Mouse (Mus musculus) neural tube, embryonic 13.5 days (tissue): ENCODE measurements at regions not wholly inside any gene's neighbourhood (a gene's known extent, or its start where the extent isn't known, plus 50 kb on each side); places are given as distances from the start of the nearest gene placed in this dataset.
A peak's percentile ranks its signal among the peaks of the same experiment; 100 is the strongest.

ENCODE experiments used
- ATAC-seq: fragments of 200-750 bp; cut with Nextera tagmentation; 2 replicates; pipeline ENCODE4 v1.8.0; 2017; ENCODE audit warnings: low read depth, mild to moderate bottlenecking, moderate TSS enrichment, moderate library complexity
- H3K27ac ChIP-seq: fragments of 300-500 bp; sonication (generic); replicated peaks from 2 replicates; pipeline ENCODE4 v1.5.1; 2015; ENCODE audit warnings: moderate library complexity, mild to moderate bottlenecking, inconsistent platforms
- H3K27me3 ChIP-seq: fragments of 300-500 bp; sonication (generic); 2 replicates; pipeline ENCODE4 v1.6.1; 2015; ENCODE audit warnings: mild to moderate bottlenecking, inconsistent platforms
- H3K36me3 ChIP-seq: fragments of 300-500 bp; sonication (generic); 2 replicates; pipeline ENCODE4 v1.6.1; 2015; ENCODE audit warnings: mild to moderate bottlenecking, inconsistent platforms
- H3K4me1 ChIP-seq: fragments of 300-500 bp; sonication (generic); replicated peaks from 2 replicates; pipeline ENCODE4 v1.6.1; 2015; ENCODE audit warnings: inconsistent platforms
- H3K4me2 ChIP-seq: fragments of 300-500 bp; sonication (generic); 2 replicates; pipeline ENCODE4 v1.6.1; 2015; ENCODE audit warnings: inconsistent platforms, mild to moderate bottlenecking, moderate library complexity
- H3K4me3 ChIP-seq: fragments of 300-500 bp; sonication (generic); 2 replicates; pipeline ENCODE4 v1.5.1; 2015; ENCODE audit warnings: mild to moderate bottlenecking, inconsistent platforms
- H3K9ac ChIP-seq: fragments of 300-500 bp; sonication (generic); 2 replicates; pipeline ENCODE4 v1.6.1; 2015; ENCODE audit warnings: moderate library complexity, mild to moderate bottlenecking, inconsistent platforms
- H3K9me3 ChIP-seq: fragments of 300-500 bp; sonication (generic); 2 replicates; pipeline ENCODE4 v1.6.1; 2016; ENCODE audit warnings: inconsistent platforms
- WGBS: fragments of 180-500 bp; shearing (Covaris S2); methylation state at CpG from one replicate; pipeline ENCODE4 v1.1.7; 2015; 5-methylcytosine and 5-hydroxymethylcytosine counted together

- Histone ChIP-seq H3K4me1 (peaks cover 12% of the 10 kb centered on the region), H3K9ac (no peak overlapping the region), H3K27me3 (no peaks in the 10 kb centered on the region), H3K4me3 (no peak overlapping the region), H3K9me3 (peaks cover 13% of the 10 kb centered on the region), H3K27ac (no peak overlapping the region), H3K4me2 (no peak overlapping the region), H3K36me3 (no peaks in the 10 kb centered on the region)
- 79% methylated on average over 1 of the region's 1 CpGs for WGBS
- no peak for ATAC-seq
Observed at GRCm38 (mm10) chr9:49999970-50000369, 201.2 kb upstream of the Ncam1 start.

DNA sequence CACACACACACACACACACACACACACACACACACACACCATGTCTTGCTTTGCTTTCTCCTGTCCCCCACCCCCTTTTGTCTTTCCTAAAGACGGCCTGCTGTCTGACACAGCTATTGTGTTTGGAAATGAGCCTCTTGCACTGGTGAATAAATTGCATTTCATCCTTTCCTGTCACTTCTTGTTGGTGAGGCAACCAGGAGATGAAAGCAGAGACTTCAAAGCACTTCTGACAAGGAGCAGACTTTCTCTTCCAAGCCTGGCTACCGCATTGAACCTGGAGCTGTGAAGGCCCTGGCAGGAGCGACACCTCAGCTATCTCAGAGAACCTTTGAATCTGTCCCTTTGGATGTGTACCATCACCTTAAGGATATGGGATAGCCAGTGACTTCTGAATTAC, 199.4 kb upstream of the Ncam1 start:
- 45% methylated on average over 3 of the region's 3 CpGs for WGBS
- Histone ChIP-seq H3K4me1 (peaks cover 12% of the 10 kb centered on the region), H3K4me3 (no peak overlapping the region), H3K9me3 (peaks cover 20% of the 10 kb centered on the region), H3K36me3 (no peaks in the 10 kb centered on the region), H3K4me2 (no peak overlapping the region), H3K27ac (no peak overlapping the region), H3K27me3 (no peaks in the 10 kb centered on the region), H3K9ac (no peak overlapping the region)
- no peak for ATAC-seq

GRCm38 (mm10) chr9:49989464-49990271, 190.9 kb upstream of the Ncam1 start:
- no peaks in the 10 kb centered on the region for H3K27me3 ChIP-seq
- H3K36me3 ChIP-seq, result no peaks in the 10 kb centered on the region
- H3K4me1 ChIP-seq, result peaks cover 23% of the 10 kb centered on the region
- ATAC-seq, result peak; percentile 96
- peak overlapping the region; percentile 73; the same call in 1 of the 2 replicates for H3K27ac ChIP-seq
- peaks cover 4% of the 10 kb centered on the region; the same call in 1 of the 2 replicates for H3K9me3 ChIP-seq
- H3K9ac ChIP-seq, result no peak overlapping the region
- no peak overlapping the region for H3K4me3 ChIP-seq
- H3K4me2 ChIP-seq, result peak overlapping the region; percentile 30
- 33% methylated on average over 14 of the region's 14 CpGs for WGBS

- 45% methylated on average over 5 of the region's 5 CpGs for WGBS
- Histone ChIP-seq H3K9ac (no peak overlapping the region), H3K9me3 (no peaks in the 10 kb centered on the region), H3K4me1 (peaks cover 23% of the 10 kb centered on the region), H3K27ac (no peak overlapping the region; the same call in 1 of the 2 replicates), H3K4me3 (no peak overlapping the region), H3K27me3 (no peaks in the 10 kb centered on the region), H3K36me3 (no peaks in the 10 kb centered on the region), H3K4me2 (no peak overlapping the region)
- no peak for ATAC-seq
Observed at GRCm38 (mm10) chr9:49988064-49988463, 189.3 kb upstream of the Ncam1 start.

DNA sequence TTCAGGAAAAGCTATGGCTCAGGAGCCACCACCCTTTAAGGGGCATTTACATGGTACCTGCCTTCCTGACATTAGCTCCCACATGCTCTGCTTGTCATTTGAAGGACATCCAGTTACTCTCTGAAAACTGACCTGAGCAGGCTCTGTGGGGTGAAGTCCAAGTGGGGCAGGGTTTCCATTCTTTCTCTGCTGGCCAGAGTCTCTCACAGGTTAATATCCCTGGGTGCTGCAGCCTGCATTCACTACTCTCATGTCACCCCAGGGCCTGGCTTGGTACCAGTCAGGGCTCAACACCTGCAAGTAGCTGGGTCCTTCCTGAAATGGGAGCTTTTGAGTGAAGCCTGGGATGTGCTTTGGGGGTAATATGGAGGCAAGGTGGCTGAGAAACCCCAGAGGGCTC, 188.8 kb upstream of the Ncam1 start:
- Histone ChIP-seq H3K36me3 (no peaks in the 10 kb centered on the region), H3K27me3 (no peaks in the 10 kb centered on the region), H3K9me3 (no peaks in the 10 kb centered on the region), H3K27ac (0 out of 2 replicates have a peak overlapping the region, but pooled peaks have one; percentile 28), H3K4me1 (peaks cover 23% of the 10 kb centered on the region), H3K9ac (no peak overlapping the region), H3K4me2 (no peak overlapping the region), H3K4me3 (no peak overlapping the region)
- ATAC-seq, result no peak

GRCm38 (mm10) chr9:49980344-49981207, 181.9 kb upstream of the Ncam1 start:
- Histone ChIP-seq H3K4me2 (no peak overlapping the region), H3K9me3 (no peaks in the 10 kb centered on the region), H3K4me3 (no peak overlapping the region), H3K27ac (peak overlapping the region; percentile 39), H3K36me3 (no peaks in the 10 kb centered on the region), H3K27me3 (no peaks in the 10 kb centered on the region), H3K9ac (no peak overlapping the region), H3K4me1 (peaks cover 35% of the 10 kb centered on the region)
- 47% methylated on average over 7 of the region's 7 CpGs for WGBS
- peak; percentile 70 for ATAC-seq

GRCm38 (mm10) chr9:49975938-49976671, 177.4 kb upstream of the Ncam1 start:
- WGBS, result 47% methylated on average over 11 of the region's 11 CpGs
- Histone ChIP-seq H3K4me2 (no peak overlapping the region; the same call in 1 of the 2 replicates), H3K4me1 (peaks cover 36% of the 10 kb centered on the region), H3K4me3 (no peak overlapping the region), H3K9ac (no peak overlapping the region), H3K9me3 (no peaks in the 10 kb centered on the region), H3K27ac (peak overlapping the region; percentile 25; the same call in 1 of the 2 replicates), H3K36me3 (no peaks in the 10 kb centered on the region), H3K27me3 (no peaks in the 10 kb centered on the region)
- peak; percentile 83 for ATAC-seq

GRCm38 (mm10) chr9:49973974-49974495, 175.3 kb upstream of the Ncam1 start:
- ATAC-seq, result no peak
- Histone ChIP-seq H3K9me3 (no peaks in the 10 kb centered on the region), H3K27me3 (no peaks in the 10 kb centered on the region), H3K36me3 (no peaks in the 10 kb centered on the region), H3K4me3 (no peak overlapping the region), H3K4me1 (peaks cover 18% of the 10 kb centered on the region), H3K27ac (no peak overlapping the region), H3K9ac (no peak overlapping the region), H3K4me2 (no peak overlapping the region)
- 93% methylated on average over 5 of the region's 5 CpGs for WGBS

- Histone ChIP-seq H3K9me3 (no peaks in the 10 kb centered on the region), H3K4me2 (no peak overlapping the region), H3K4me3 (no peak overlapping the region), H3K4me1 (no peaks in the 10 kb centered on the region), H3K27ac (no peak overlapping the region), H3K9ac (no peak overlapping the region), H3K36me3 (no peaks in the 10 kb centered on the region), H3K27me3 (no peaks in the 10 kb centered on the region)
- ATAC-seq, result no peak
- WGBS, result 84% methylated on average over 6 of the region's 6 CpGs
Observed at GRCm38 (mm10) chr9:49969429-49969828, 170.7 kb upstream of the Ncam1 start.

GRCm38 (mm10) chr9:49964666-49965065, 165.9 kb upstream of the Ncam1 start:
- ATAC-seq, result no peak
- no peak overlapping the region for H3K4me2 ChIP-seq
- H3K4me1 ChIP-seq, result peaks cover 46% of the 10 kb centered on the region
- H3K27ac ChIP-seq, result no peak overlapping the region
- WGBS, result 67% methylated on average over 4 of the region's 4 CpGs
- H3K36me3 ChIP-seq, result no peaks in the 10 kb centered on the region
- H3K9ac ChIP-seq, result no peak overlapping the region
- no peak overlapping the region for H3K4me3 ChIP-seq
- no peaks in the 10 kb centered on the region for H3K9me3 ChIP-seq
- no peaks in the 10 kb centered on the region for H3K27me3 ChIP-seq

DNA sequence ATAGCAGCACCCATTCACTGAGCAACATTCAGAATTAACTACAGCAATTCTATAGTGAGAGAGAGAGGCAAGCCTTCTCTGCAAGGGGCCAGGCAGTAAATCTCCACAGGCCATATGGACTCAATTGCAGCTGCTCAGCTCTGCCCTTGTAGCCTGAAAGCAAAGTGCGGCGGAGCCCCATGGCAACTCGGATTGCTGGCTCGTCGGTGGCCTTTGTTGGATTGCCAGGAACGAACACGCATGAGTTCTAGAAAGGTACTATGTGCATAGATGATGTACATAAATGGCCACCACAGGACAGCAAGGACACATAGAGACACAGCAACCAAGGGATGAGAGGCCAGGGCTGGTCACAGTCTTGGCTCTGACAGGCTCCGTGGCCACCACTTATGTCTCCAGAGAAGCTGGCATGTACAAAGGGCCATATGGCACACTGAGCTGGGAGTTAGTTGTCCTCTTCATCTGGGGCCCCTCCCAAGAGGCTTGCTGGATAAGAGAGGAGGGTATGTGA, 163.9 kb upstream of the Ncam1 start:
- no peak overlapping the region for H3K4me3 ChIP-seq
- H3K4me1 ChIP-seq, result peaks cover 55% of the 10 kb centered on the region
- H3K27me3 ChIP-seq, result no peaks in the 10 kb centered on the region
- peak; percentile 79 for ATAC-seq
- H3K36me3 ChIP-seq, result no peaks in the 10 kb centered on the region
- WGBS, result 3% methylated on average over 8 of the region's 8 CpGs
- H3K9ac ChIP-seq, result no peak overlapping the region
- no peaks in the 10 kb centered on the region for H3K9me3 ChIP-seq
- H3K27ac ChIP-seq, result peak overlapping the region; percentile 79
- 0 out of 2 replicates have a peak overlapping the region, but pooled peaks have one; percentile 13 for H3K4me2 ChIP-seq
